Mouse (Mus musculus): Measurements from ENCODE around the gene Tcea2. TPM values are rescaled to one million over a fixed set of nuclear protein-coding genes. Genes with fewer than 3 reads are reported as not detected.

The Tcea2 gene
- total RNA-seq (2023) = 10 to 100 TPM in 1 of 2 experiments, 1 to 10 TPM in 1; 7.9 to 12.8 TPM

GRCm38 (mm10) chr2:181679951-181680715 lies at the start of gene Tcea2:
TSS of gene Tcea2 (plus strand) at chr2:181680310.

GRCm38 (mm10) chr2:181656734-181657133 lies 23.4 kb upstream of the Tcea2 start, which contains the start of gene Gm29797:
TSS of gene Gm29797 (plus strand) at chr2:181657034.

GRCm38 (mm10) chr2:181671326-181671725 lies 8.8 kb upstream of the Tcea2 start, which contains the start of gene Sox18:
TSS of gene Sox18 (minus strand) at chr2:181671640.

GRCm38 (mm10) chr2:181693339-181694280 lies 13.5 kb downstream of the Tcea2 start, which contains the start of gene Rgs19:
TSS of gene Rgs19 (minus strand) at chr2:181693977.

GRCm38 (mm10) chr2:181698241-181698640 lies 18.1 kb downstream of the Tcea2 start, which contains the start of gene Lkaaear1:
TSS of gene Lkaaear1 (minus strand) at chr2:181698442.

GRCm38 (mm10) chr2:181714903-181715326 lies 34.8 kb downstream of the Tcea2 start, which contains the start of gene Oprl1:
TSS of gene Oprl1 (plus strand) at chr2:181715016.

Other genes starting within 250 kb of the Tcea2 start
- 1 to 10 TPM; 1.6 to 2.0 TPM for gene Zbtb46, start 220.9 kb upstream of the Tcea2 start, total RNA-seq (2023)
- not detected for gene Abhd16b, start 187.1 kb upstream of the Tcea2 start, total RNA-seq (2023)
- 10 to 100 TPM; 57.1 to 59.7 TPM for gene Tpd52l2, start 183.2 kb upstream of the Tcea2 start, total RNA-seq (2023)
- 100 to 1,000 TPM; 109 to 117 TPM for gene Dnajc5, start 159.8 kb upstream of the Tcea2 start, total RNA-seq (2023)
- gene Uckl1, start 95.4 kb upstream of the Tcea2 start, total RNA-seq (2023) = 100 to 1,000 TPM in 1 of 2 experiments, 10 to 100 TPM in 1; 97.4 to 125 TPM
- 10 to 100 TPM; 35.1 to 37.0 TPM for gene Prpf6, start 88.4 kb upstream of the Tcea2 start, total RNA-seq (2023)
- 10 to 100 TPM; 10.1 to 15.1 TPM for gene Zfp512b, start 87.5 kb upstream of the Tcea2 start, total RNA-seq (2023)
- gene Samd10, start 81.1 kb upstream of the Tcea2 start, total RNA-seq (2023) = 10 to 100 TPM in 1 of 2 experiments, 1 to 10 TPM in 1; 8.4 to 10.1 TPM
- not detected for gene Gm29797, start 23.3 kb upstream of the Tcea2 start, total RNA-seq (2023)
- gene Sox18, start 8.7 kb upstream of the Tcea2 start, total RNA-seq (2023) = under 1 TPM in 1 of 2 experiments, not detected in 1; 0.42 TPM
- gene Rgs19, start 13.7 kb downstream of the Tcea2 start, total RNA-seq (2023) = 100 to 1,000 TPM; 273 to 360 TPM
- gene Lkaaear1, start 18.1 kb downstream of the Tcea2 start, total RNA-seq (2023) = not detected
- under 1 TPM; 0.18 to 0.35 TPM for gene Oprl1, start 34.7 kb downstream of the Tcea2 start, total RNA-seq (2023)
- gene Myt1, start 83.0 kb downstream of the Tcea2 start, total RNA-seq (2023) = not detected
- gene Pcmtd2, start 157.5 kb downstream of the Tcea2 start, total RNA-seq (2023) = 10 to 100 TPM; 23.3 to 26.9 TPM
- 10 to 100 TPM in 1 of 2 experiments, 1 to 10 TPM in 1; 8.0 to 10.1 TPM for gene Polr3k, start 184.0 kb downstream of the Tcea2 start, total RNA-seq (2023)

Data from neutrophil, adult 83 days (primary cell).